Mouse (Mus musculus) limb, embryonic 14.5 days (tissue): Measurements from ENCODE around the gene E330017A01Rik. TPM values are rescaled to one million over a fixed set of nuclear protein-coding genes. Genes with fewer than 3 reads are reported as not detected.

Source experiments
- ATAC-seq: fragments of 200-750 bp; cut with Nextera tagmentation; 2 replicates; pipeline ENCODE4 v1.8.0; 2017; ENCODE audit warnings: low read depth, moderate number of reproducible peaks, moderate TSS enrichment; ENCODE audit not compliant: low FRiP score
- DNase-seq: peaks from one replicate; pipeline ENCODE4 v3.0.0-alpha.2; 2015; ENCODE audit warnings: low spot score
- H3K27ac ChIP-seq: fragments of 300-500 bp; sonication (generic); replicated peaks from 2 replicates; pipeline ENCODE4 v1.5.1; 2014; ENCODE audit warnings: low read depth, mild to moderate bottlenecking, low read length, moderate library complexity, mixed read lengths
- H3K27me3 ChIP-seq: fragments of 300-500 bp; sonication (generic); 2 replicates; pipeline ENCODE4 v1.6.1; 2014; ENCODE audit warnings: low read length, mixed read lengths; ENCODE audit not compliant: control insufficient read depth, insufficient read depth
- H3K36me3 ChIP-seq: fragments of 300-500 bp; sonication (generic); 2 replicates; pipeline ENCODE4 v1.6.1; 2014; ENCODE audit warnings: mild to moderate bottlenecking, low read length, moderate library complexity, mixed read lengths; ENCODE audit not compliant: control insufficient read depth, insufficient read depth
- H3K4me1 ChIP-seq: fragments of 300-500 bp; sonication (generic); 2 replicates; pipeline ENCODE4 v1.6.1; 2014; ENCODE audit warnings: antibody characterized with exemption, low read length, mixed read lengths; ENCODE audit not compliant: control insufficient read depth, insufficient read depth
- H3K4me2 ChIP-seq: fragments of 300-500 bp; sonication (generic); replicated peaks from 2 replicates; pipeline ENCODE4 v1.6.1; 2014; ENCODE audit warnings: low read depth, mild to moderate bottlenecking, low read length, moderate library complexity; ENCODE audit not compliant: severe bottlenecking
- H3K4me3 ChIP-seq: fragments of 300-500 bp; sonication (generic); replicated peaks from 2 replicates; pipeline ENCODE4 v1.5.1; 2014; ENCODE audit warnings: low read length
- H3K9ac ChIP-seq: fragments of 300-500 bp; sonication (generic); 2 replicates; pipeline ENCODE4 v1.6.1; 2014; ENCODE audit warnings: mild to moderate bottlenecking, low read depth, low read length, moderate library complexity; ENCODE audit not compliant: severe bottlenecking
- H3K9me3 ChIP-seq: fragments of 300-500 bp; sonication (generic); 2 replicates; pipeline ENCODE4 v1.6.1; 2016; ENCODE audit warnings: low read length; ENCODE audit not compliant: control insufficient read depth
- POLR2A ChIP-seq: fragments of 200-500 bp; IDR thresholded peaks from 2 replicates; pipeline ENCODE4 v1.8.0; 2012; ENCODE audit warnings: inconsistent platforms, mild to moderate bottlenecking, moderate library complexity, borderline replicate concordance; ENCODE audit not compliant: insufficient read depth, insufficient read length; ENCODE audit errors: extremely low read depth
- WGBS: fragments of 180-500 bp; shearing (Covaris S2); extraction: QIAGEN DNeasy Blood & Tissue Kit; methylation state at CpG from one replicate; pipeline ENCODE4 v1.1.7; 2014; 5-methylcytosine and 5-hydroxymethylcytosine counted together
- polyA plus RNA-seq, 2 experiments: library from polyadenylated mRNA; depleted of rRNA in 1 of 2; stranded (reverse) in 1 of 2; unstranded in 1 of 2; fragments of >200 nt; fragmentation: Nextera tagmentation in 1 of 2; extraction: Ambion mirVana in 1 of 2; gene quantifications; 2 replicates each; pipeline versions ENCODE4 v1.2.1 to v1.2.3; 2012 to 2014

E330017A01Rik gene
- polyA plus RNA-seq, 2 experiments, result not detected

DNA sequence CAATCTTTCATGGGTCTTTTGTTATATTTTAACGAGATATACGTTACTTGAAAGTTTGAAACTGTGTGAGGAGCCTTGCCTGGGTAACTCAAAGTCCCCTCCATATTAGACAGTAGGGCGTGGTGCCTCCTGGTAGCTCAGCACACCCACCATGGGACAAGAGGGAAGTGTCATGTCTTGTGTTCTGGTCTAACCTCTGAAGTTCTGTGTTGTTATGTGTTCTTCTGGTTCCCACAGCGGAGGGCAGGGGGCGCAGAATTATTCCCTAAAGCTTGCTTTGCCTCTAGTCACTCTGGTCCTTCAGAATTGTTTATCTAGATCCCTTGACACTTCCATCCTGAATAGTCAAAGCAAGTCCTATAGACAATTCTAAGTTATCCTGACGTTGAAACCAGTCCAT, 43.5 kb upstream of the E330017A01Rik start:
- no peak for ATAC-seq
- H3K4me2 ChIP-seq, result no peak overlapping the region
- H3K27ac ChIP-seq, result no peak overlapping the region
- H3K36me3 ChIP-seq, result peaks cover 35% of the 10 kb centered on the region
- DNase-seq, result no peak
- no peaks in the 10 kb centered on the region for H3K27me3 ChIP-seq
- H3K4me1 ChIP-seq, result no peaks in the 10 kb centered on the region
- no peaks in the 10 kb centered on the region for H3K9me3 ChIP-seq
- 93% methylated on average over 6 of the region's 6 CpGs for WGBS
- TF ChIP-seq POLR2A, result no peak
- no peak overlapping the region for H3K9ac ChIP-seq
- H3K4me3 ChIP-seq, result no peak overlapping the region

DNA sequence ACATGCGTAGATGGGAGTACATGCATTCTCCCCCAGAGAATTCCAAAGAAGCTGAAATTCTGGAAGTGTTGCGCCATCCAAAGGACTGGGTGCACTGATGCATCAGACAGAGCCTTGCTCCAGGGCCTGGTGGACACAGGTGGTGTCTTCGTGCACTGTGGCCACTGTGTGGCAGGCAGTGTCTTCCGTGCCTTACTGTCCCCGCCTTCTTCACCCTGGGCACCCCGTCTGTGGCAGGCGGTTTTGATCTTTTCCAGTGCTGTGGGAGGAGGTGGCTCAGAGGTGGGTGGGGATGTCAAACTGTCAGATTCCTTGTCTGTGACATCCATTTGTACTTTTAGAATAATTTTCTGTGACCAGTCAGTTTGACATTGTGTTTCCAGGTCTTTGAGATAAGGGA, 40.1 kb upstream of the E330017A01Rik start:
- 69% methylated on average over 7 of the region's 7 CpGs for WGBS
- H3K4me1 ChIP-seq, result no peaks in the 10 kb centered on the region
- peaks cover 58% of the 10 kb centered on the region for H3K36me3 ChIP-seq
- DNase-seq (no peak), ATAC-seq (no peak)
- no peak overlapping the region for H3K4me2 ChIP-seq
- H3K27ac ChIP-seq, result no peak overlapping the region
- TF ChIP-seq POLR2A, result no peak
- H3K27me3 ChIP-seq, result no peaks in the 10 kb centered on the region
- H3K9me3 ChIP-seq, result no peaks in the 10 kb centered on the region
- no peak overlapping the region for H3K9ac ChIP-seq
- no peak overlapping the region for H3K4me3 ChIP-seq

DNA sequence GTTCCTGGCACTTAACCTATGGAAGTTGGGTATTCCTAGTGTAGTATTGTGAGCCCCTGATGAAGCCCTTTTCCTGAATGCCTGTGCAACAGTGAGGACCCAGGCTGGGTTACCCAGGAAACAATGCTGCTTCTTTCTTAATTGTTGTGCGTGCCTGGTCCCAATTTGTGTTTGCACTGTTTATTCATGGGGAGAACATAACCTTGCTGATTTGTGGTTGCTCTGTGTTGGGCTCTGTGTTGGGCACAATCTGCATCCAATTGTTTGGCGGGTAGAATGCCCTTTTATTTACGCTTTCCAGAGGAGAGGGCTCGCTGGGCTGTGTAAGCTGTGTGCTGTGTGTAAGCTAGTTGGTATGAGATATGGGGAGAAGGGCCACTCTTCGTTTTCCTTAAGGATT, 39.0 kb upstream of the E330017A01Rik start:
- H3K36me3 ChIP-seq, result peaks cover 65% of the 10 kb centered on the region
- WGBS, result 87% methylated on average over 5 of the region's 5 CpGs
- DNase-seq (no peak), ATAC-seq (no peak)
- TF ChIP-seq POLR2A, result no peak
- H3K9me3 ChIP-seq, result no peaks in the 10 kb centered on the region
- no peak overlapping the region for H3K27ac ChIP-seq
- H3K4me3 ChIP-seq, result no peak overlapping the region
- H3K27me3 ChIP-seq, result no peaks in the 10 kb centered on the region
- no peak overlapping the region for H3K4me2 ChIP-seq
- H3K9ac ChIP-seq, result no peak overlapping the region
- H3K4me1 ChIP-seq, result no peaks in the 10 kb centered on the region

DNA sequence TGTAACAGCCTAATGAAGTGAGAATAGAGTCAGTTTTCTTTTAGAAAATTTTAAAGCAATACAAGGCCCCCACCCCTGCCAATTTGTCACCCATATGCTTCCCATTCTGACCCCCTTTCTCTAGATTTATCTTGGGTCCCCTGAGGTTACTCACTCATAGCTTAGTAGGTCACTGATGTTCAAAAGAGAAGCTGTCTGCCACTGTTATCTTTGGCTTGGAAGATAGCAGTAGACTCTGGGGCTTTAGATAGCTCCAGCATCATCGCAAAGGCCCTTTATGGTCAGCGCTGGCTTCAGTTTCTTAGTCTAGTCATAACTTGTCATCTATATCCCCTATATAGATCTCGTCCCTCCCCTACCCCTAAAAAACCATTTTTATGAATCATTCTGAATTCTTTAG, 38.1 kb upstream of the E330017A01Rik start:
- no peak for TF ChIP-seq POLR2A
- H3K4me3 ChIP-seq, result no peak overlapping the region
- 88% methylated on average over 3 of the region's 3 CpGs for WGBS
- H3K27ac ChIP-seq, result no peak overlapping the region
- ATAC-seq, result no peak
- H3K9ac ChIP-seq, result no peak overlapping the region
- H3K36me3 ChIP-seq, result peaks cover 60% of the 10 kb centered on the region
- H3K27me3 ChIP-seq, result no peaks in the 10 kb centered on the region
- no peaks in the 10 kb centered on the region; the same call in 1 of the 2 replicates for H3K4me1 ChIP-seq
- H3K4me2 ChIP-seq, result no peak overlapping the region
- H3K9me3 ChIP-seq, result no peaks in the 10 kb centered on the region
- DNase-seq, result no peak

DNA sequence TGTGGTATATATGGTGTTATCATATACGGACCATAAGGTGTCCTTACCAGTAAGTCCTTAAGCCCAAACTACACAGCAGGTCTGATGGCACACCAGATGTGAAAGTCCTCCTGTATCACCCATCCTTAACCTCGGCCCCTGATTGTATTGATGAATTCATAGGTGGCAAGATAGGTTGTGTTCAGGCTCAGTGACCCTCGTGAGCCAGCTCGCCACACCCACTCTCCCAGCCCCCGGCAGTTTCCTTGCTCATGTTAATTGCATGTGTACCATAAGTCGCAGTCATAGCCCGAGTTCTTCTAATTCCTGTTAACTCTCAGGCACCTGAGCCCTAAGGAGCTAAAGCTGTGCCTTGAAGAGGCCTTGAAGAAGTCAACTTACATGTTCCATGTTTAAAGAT, 37.6 kb upstream of the E330017A01Rik start:
- Histone ChIP-seq H3K4me3 (no peak overlapping the region), H3K4me2 (no peak overlapping the region), H3K27me3 (no peaks in the 10 kb centered on the region), H3K9ac (no peak overlapping the region), H3K27ac (no peak overlapping the region), H3K4me1 (peaks cover 4% of the 10 kb centered on the region), H3K9me3 (no peaks in the 10 kb centered on the region), H3K36me3 (peaks cover 56% of the 10 kb centered on the region)
- WGBS, result 87% methylated on average over 7 of the region's 7 CpGs
- ATAC-seq, result no peak
- no peak for DNase-seq
- TF ChIP-seq POLR2A, result no peak

DNA sequence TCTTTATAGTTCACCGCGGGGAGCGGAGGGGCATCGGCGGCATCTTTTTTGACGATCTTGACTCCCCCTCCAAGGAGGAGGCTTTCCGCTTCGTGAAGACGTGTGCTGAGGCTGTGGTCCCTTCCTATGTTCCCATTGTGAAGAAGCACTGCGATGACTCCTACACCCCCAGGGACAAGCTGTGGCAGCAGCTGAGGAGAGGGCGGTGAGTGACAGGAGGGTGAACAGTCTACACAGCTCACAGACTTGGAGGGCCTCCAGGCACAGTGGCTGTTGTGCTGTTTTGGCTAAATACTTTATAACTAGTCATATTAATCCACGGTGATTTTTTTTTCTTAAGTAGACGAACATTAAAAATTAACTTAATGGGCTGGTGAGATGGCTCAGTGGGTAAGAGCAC, 36.7 kb upstream of the E330017A01Rik start:
- Histone ChIP-seq H3K27me3 (no peaks in the 10 kb centered on the region), H3K4me2 (no peak overlapping the region), H3K36me3 (peaks cover 48% of the 10 kb centered on the region), H3K9ac (no peak overlapping the region), H3K4me1 (peaks cover 6% of the 10 kb centered on the region), H3K27ac (no peak overlapping the region), H3K4me3 (no peak overlapping the region), H3K9me3 (no peaks in the 10 kb centered on the region)
- no peak for DNase-seq
- TF ChIP-seq POLR2A, result no peak
- ATAC-seq, result no peak
- WGBS, result 95% methylated on average over 13 of the region's 13 CpGs
